Comparison of ENCODE assay signal across 9 mouse cellular contexts in the genomic region with DNA sequence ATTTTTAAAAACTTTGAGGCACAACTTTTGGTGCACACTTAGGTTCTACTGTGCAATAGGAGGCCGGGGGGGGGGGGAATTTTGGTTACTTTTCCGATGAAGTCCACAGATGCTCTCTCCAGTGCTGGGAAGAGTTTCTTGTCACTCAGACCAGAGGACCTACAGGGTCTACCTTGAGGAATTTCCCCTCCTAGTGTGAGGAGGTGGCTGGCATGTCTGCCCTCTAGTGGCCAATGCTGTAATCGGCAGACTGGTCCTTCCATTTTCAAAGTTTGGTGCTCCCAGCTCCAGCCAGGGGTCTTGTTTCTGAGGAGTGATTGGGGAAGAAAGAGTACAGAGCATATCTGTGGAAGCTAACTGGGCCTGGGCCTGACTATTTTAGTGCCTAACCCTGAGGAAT.
A peak's percentile ranks its signal among the peaks of the same experiment; 100 is the strongest.
DNase-seq lines count a peak whose midpoint lies in the region; ATAC-seq and TF ChIP-seq lines count a peak whose summit lies in the region.
"Had no signal": no experiment of that assay in that cellular context is flagged by ENCODE, and none has a peak within 500 bp of the region (broad histone marks: within the 10 kb centered on the region; RNA-seq: fewer than 3 reads in every experiment).

No protein-coding gene starts in this region.

- 18% methylated on average over 3 of the region's 3 CpGs for WGBS in forebrain, embryonic 11.5 days
- 12% methylated on average over 3 of the region's 3 CpGs for WGBS in forebrain, embryonic 15.5 days
- WGBS in midbrain, embryonic 10.5 days = 11% methylated on average over 3 of the region's 3 CpGs
- 21% methylated on average over 3 of the region's 3 CpGs for WGBS in midbrain, embryonic 15.5 days
- 19% methylated on average over 3 of the region's 3 CpGs for WGBS in forebrain, embryonic 14.5 days
- WGBS in lung, embryonic 14.5 days = 10% methylated on average over 3 of the region's 3 CpGs
- 20% methylated on average over 3 of the region's 3 CpGs for WGBS in small intestine, adult 2 months

- no peak overlapping the region for H3K27ac ChIP-seq in forebrain, embryonic 11.5 days (ENCODE audit: low read depth, low read length)
- no peak overlapping the region for H3K27ac ChIP-seq in forebrain, embryonic 15.5 days (replicated peaks)
- H3K27ac ChIP-seq in midbrain, embryonic 10.5 days (replicated peaks) = no peak overlapping the region
- no peak overlapping the region for H3K27ac ChIP-seq in midbrain, embryonic 15.5 days
- no peak overlapping the region for H3K27ac ChIP-seq in forebrain, embryonic 14.5 days (ENCODE audit: low read depth, low read length)
- no peak overlapping the region for H3K27ac ChIP-seq in lung, embryonic 14.5 days (ENCODE audit: low read depth)
- H3K27ac ChIP-seq in small intestine, adult 2 months (ENCODE audit: insufficient read depth, low read depth, low read length) = no peak overlapping the region

- H3K4me2 ChIP-seq in forebrain, embryonic 11.5 days (ENCODE audit: low read depth, low read length, severe bottlenecking) = no peak overlapping the region
- no peak overlapping the region for H3K4me2 ChIP-seq in forebrain, embryonic 15.5 days (replicated peaks)
- H3K4me2 ChIP-seq in midbrain, embryonic 15.5 days = no peak overlapping the region
- no peak overlapping the region for H3K4me2 ChIP-seq in forebrain, embryonic 14.5 days (ENCODE audit: low read length)
- H3K4me2 ChIP-seq in lung, embryonic 14.5 days = no peak overlapping the region

- no peaks in the 10 kb centered on the region for H3K4me1 ChIP-seq in forebrain, embryonic 11.5 days (replicated peaks; ENCODE audit: control insufficient read depth, insufficient read depth, low read length)
- no peaks in the 10 kb centered on the region for H3K4me1 ChIP-seq in forebrain, embryonic 15.5 days
- peaks cover 8% of the 10 kb centered on the region; the same call in 1 of the 2 replicates for H3K4me1 ChIP-seq in midbrain, embryonic 10.5 days
- H3K4me1 ChIP-seq in midbrain, embryonic 15.5 days = no peaks in the 10 kb centered on the region
- no peaks in the 10 kb centered on the region for H3K4me1 ChIP-seq in forebrain, embryonic 14.5 days (ENCODE audit: control insufficient read depth, insufficient read depth, low read length)
- H3K4me1 ChIP-seq in lung, embryonic 14.5 days (ENCODE audit: insufficient read depth) = no peaks in the 10 kb centered on the region
- no peaks in the 10 kb centered on the region for H3K4me1 ChIP-seq in small intestine, adult 2 months (ENCODE audit: control insufficient read depth, insufficient read depth, insufficient read length, low read length)
- H3K4me1 ChIP-seq: megakaryocyte, embryonic 14.5 days had no signal

- H3K36me3 ChIP-seq in forebrain, embryonic 11.5 days (ENCODE audit: control insufficient read depth, insufficient read depth, low read length) = no peaks in the 10 kb centered on the region
- no peaks in the 10 kb centered on the region for H3K36me3 ChIP-seq in forebrain, embryonic 15.5 days
- no peaks in the 10 kb centered on the region for H3K36me3 ChIP-seq in midbrain, embryonic 10.5 days
- H3K36me3 ChIP-seq in midbrain, embryonic 15.5 days (replicated peaks) = no peaks in the 10 kb centered on the region
- no peaks in the 10 kb centered on the region for H3K36me3 ChIP-seq in forebrain, embryonic 14.5 days (ENCODE audit: control insufficient read depth, insufficient read depth, low read length)
- no peaks in the 10 kb centered on the region for H3K36me3 ChIP-seq in lung, embryonic 14.5 days (ENCODE audit: insufficient read depth)
- no peaks in the 10 kb centered on the region for H3K36me3 ChIP-seq in small intestine, adult 2 months (ENCODE audit: control insufficient read depth, insufficient read depth, low read length)

- no peak overlapping the region for H3K9ac ChIP-seq in forebrain, embryonic 11.5 days (ENCODE audit: low read length)
- H3K9ac ChIP-seq in forebrain, embryonic 15.5 days (replicated peaks) = no peak overlapping the region
- no peak overlapping the region for H3K9ac ChIP-seq in midbrain, embryonic 15.5 days
- H3K9ac ChIP-seq in forebrain, embryonic 14.5 days (ENCODE audit: low read length) = no peak overlapping the region
- H3K9ac ChIP-seq in lung, embryonic 14.5 days = no peak overlapping the region

- TF ChIP-seq CTCF in lung, embryonic 14.5 days (IDR thresholded peaks at IDR 0.05; ENCODE audit: low read depth) = peak; percentile 83
- TF ChIP-seq CTCF in small intestine, adult 2 months (IDR thresholded peaks at IDR 0.05; ENCODE audit: extremely low read depth, insufficient read length, insufficient replicate concordance, low read depth, low read length) = peak; percentile 77; the same call in 1 of the 2 replicates

- no peaks in the 10 kb centered on the region for H3K27me3 ChIP-seq in forebrain, embryonic 11.5 days (ENCODE audit: control insufficient read depth, insufficient read depth, low read length)
- no peaks in the 10 kb centered on the region for H3K27me3 ChIP-seq in forebrain, embryonic 15.5 days
- H3K27me3 ChIP-seq in midbrain, embryonic 10.5 days (ENCODE audit: low read depth, poor library complexity, severe bottlenecking) = no peaks in the 10 kb centered on the region
- H3K27me3 ChIP-seq in midbrain, embryonic 15.5 days (replicated peaks) = no peaks in the 10 kb centered on the region
- H3K27me3 ChIP-seq in forebrain, embryonic 14.5 days (replicated peaks; ENCODE audit: control insufficient read depth, insufficient read depth, low read length) = no peaks in the 10 kb centered on the region
- H3K27me3 ChIP-seq in lung, embryonic 14.5 days (ENCODE audit: insufficient read depth, low read length) = no peaks in the 10 kb centered on the region
- no peaks in the 10 kb centered on the region for H3K27me3 ChIP-seq in small intestine, adult 2 months (ENCODE audit: control insufficient read depth, insufficient read depth, low read length)
- H3K27me3 ChIP-seq: megakaryocyte, embryonic 14.5 days had no signal

- no peaks in the 10 kb centered on the region for H3K9me3 ChIP-seq in forebrain, embryonic 11.5 days (ENCODE audit: control insufficient read depth, low read length)
- no peaks in the 10 kb centered on the region for H3K9me3 ChIP-seq in forebrain, embryonic 15.5 days
- H3K9me3 ChIP-seq in midbrain, embryonic 10.5 days (replicated peaks) = no peaks in the 10 kb centered on the region
- H3K9me3 ChIP-seq in midbrain, embryonic 15.5 days = no peaks in the 10 kb centered on the region
- H3K9me3 ChIP-seq in forebrain, embryonic 14.5 days (replicated peaks; ENCODE audit: control insufficient read depth, low read length) = no peaks in the 10 kb centered on the region
- no peaks in the 10 kb centered on the region for H3K9me3 ChIP-seq in lung, embryonic 14.5 days (ENCODE audit: low read depth, low read length)
- H3K9me3 ChIP-seq: megakaryocyte, embryonic 14.5 days had no signal

- no peak overlapping the region for H3K4me3 ChIP-seq in forebrain, embryonic 11.5 days (ENCODE audit: low read depth, low read length)
- no peak overlapping the region for H3K4me3 ChIP-seq in forebrain, embryonic 15.5 days
- no peak overlapping the region for H3K4me3 ChIP-seq in midbrain, embryonic 10.5 days
- no peak overlapping the region for H3K4me3 ChIP-seq in midbrain, embryonic 15.5 days
- no peak overlapping the region for H3K4me3 ChIP-seq in forebrain, embryonic 14.5 days (ENCODE audit: low read depth, low read length)
- H3K4me3 ChIP-seq in lung, embryonic 14.5 days (ENCODE audit: low read depth, low read length) = no peak overlapping the region
- no peak overlapping the region for H3K4me3 ChIP-seq in small intestine, adult 2 months (ENCODE audit: low read depth, low read length)
- H3K4me3 ChIP-seq: megakaryocyte, embryonic 14.5 days had no signal

- TF ChIP-seq POLR2A in small intestine, adult 2 months (IDR thresholded peaks at IDR 0.05; ENCODE audit: low read depth, low read length) = no peak

- ATAC-seq in forebrain, embryonic 11.5 days (replicated peaks; ENCODE audit: low FRiP score) = no peak; the same call in 1 of the 2 replicates
- no peak for ATAC-seq in forebrain, embryonic 15.5 days (replicated peaks)
- no peak for ATAC-seq in midbrain, embryonic 15.5 days (replicated peaks)
- peak; percentile 40; the same call in 1 of the 2 replicates for ATAC-seq in forebrain, embryonic 14.5 days
- ATAC-seq in lung, embryonic 14.5 days (ENCODE audit: insufficient read depth) = no peak; the same call in 1 of the 2 replicates

- DNase-seq in forebrain, embryonic 11.5 days (ENCODE audit: low spot score) = peak; percentile 77
- DNase-seq in midbrain, embryonic 10.5 days (ENCODE audit: low spot score) = peak; percentile 64
- peak; percentile 24 for DNase-seq in c-Kit-positive CD71-negative TER-119-negative erythroid progenitor cells, embryonic 14.5 days (ENCODE audit: low read depth)
- DNase-seq in forebrain, embryonic 14.5 days (ENCODE audit: low spot score) = peak; percentile 55
- peak; percentile 57 for DNase-seq in lung, embryonic 14.5 days

Comparison
In these comparisons a context has a peak if more than half of its experiments do, and no peak if none do; other contexts are left out.
1. DNase-seq: peak in every context shown above with its lines; median percentile 77 in forebrain, embryonic 11.5 days; 64 in midbrain, embryonic 10.5 days; 57 in lung, embryonic 14.5 days; 55 in forebrain, embryonic 14.5 days; 24 in c-Kit-positive CD71-negative TER-119-negative erythroid progenitor cells, embryonic 14.5 days.